Mouse (Mus musculus): Measurements from ENCODE around the gene Crtap.

DNA sequence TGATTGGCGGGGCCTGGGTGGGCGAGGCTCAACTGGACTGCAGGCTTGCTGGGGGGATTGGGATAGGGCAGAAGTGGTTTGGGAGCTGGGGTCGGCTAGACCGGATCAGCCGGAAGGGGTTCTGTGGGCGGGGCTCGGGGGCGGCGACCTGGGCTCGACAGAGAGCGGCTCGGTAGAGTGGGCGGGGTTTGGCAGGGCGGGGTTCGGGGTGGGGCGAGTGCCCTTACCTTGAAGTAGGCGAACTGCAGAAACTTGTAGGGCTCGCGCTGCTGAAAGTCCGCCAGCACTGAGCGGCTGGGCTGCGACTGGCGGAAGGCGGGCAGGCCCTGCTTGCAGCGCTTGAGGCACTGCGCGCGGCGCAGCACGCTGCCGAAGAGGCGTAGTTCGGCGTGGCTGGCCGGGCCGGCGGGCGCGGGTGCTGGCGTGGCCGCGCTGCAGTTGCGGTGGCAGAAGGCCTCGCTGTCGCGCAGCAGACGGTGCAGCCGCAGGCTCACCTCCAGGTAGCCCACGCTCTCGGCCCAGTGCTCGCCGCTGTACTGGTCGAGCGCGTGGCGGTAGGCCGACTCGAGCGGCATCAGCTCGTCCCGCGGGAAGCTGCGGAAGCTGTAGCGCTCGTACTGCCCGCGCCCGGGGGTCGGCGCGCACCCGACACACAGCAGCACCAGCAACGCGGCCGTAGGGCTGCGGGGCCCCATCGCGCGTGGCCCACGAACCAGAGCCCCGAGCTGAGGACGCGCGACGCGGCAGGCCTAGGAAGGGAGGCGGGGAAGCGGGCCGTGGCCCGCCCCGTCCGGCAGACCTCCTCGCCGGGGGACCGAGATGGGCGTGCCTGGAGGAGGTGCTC is at the start of gene Crtap:
- TF ChIP-seq POLR2A (IDR thresholded peaks at IDR 0.05; ENCODE audit: low read depth, low read length) (no peak), CTCF (conservative IDR thresholded peaks at IDR 0.05; ENCODE audit: insufficient read depth, insufficient read length, low read depth, low read length) (no peak)

Data from kidney, adult 2 months (tissue).